Mouse (Mus musculus) midbrain, postnatal 0 days (tissue): Measurements from ENCODE around the gene Slc38a7. TPM values are rescaled to one million over a fixed set of nuclear protein-coding genes. Genes with fewer than 3 reads are reported as not detected.
A peak's percentile ranks its signal among the peaks of the same experiment; 100 is the strongest.

Experiments used
- ATAC-seq: fragments of 200-750 bp; cut with Nextera tagmentation; 2 replicates; pipeline ENCODE4 v1.8.0; 2017; ENCODE audit warnings: moderate number of reproducible peaks, mild to moderate bottlenecking, moderate TSS enrichment, moderate library complexity; ENCODE audit not compliant: low FRiP score
- DNase-seq: peaks from one replicate; pipeline ENCODE4 v3.0.0-alpha.2; 2015; ENCODE audit warnings: low spot score
- H3K27ac ChIP-seq: fragments of 300-500 bp; sonication (generic); 2 replicates; pipeline ENCODE4 v1.5.1; 2014; ENCODE audit warnings: low read depth, mild to moderate bottlenecking, low read length, mixed read lengths
- H3K27me3 ChIP-seq: fragments of 300-500 bp; sonication (generic); 2 replicates; pipeline ENCODE4 v1.6.1; 2014; ENCODE audit warnings: low read length, control low read depth, mixed read lengths; ENCODE audit not compliant: insufficient read depth
- H3K36me3 ChIP-seq: fragments of 300-500 bp; sonication (generic); 2 replicates; pipeline ENCODE4 v1.6.1; 2014; ENCODE audit warnings: low read length, control low read depth, mixed read lengths; ENCODE audit not compliant: insufficient read depth
- H3K4me1 ChIP-seq: fragments of 300-500 bp; sonication (generic); 2 replicates; pipeline ENCODE4 v1.6.1; 2014; ENCODE audit warnings: mild to moderate bottlenecking, control low read depth, antibody characterized with exemption, low read length, mixed read lengths; ENCODE audit not compliant: insufficient read depth
- H3K4me2 ChIP-seq: fragments of 300-500 bp; sonication (generic); 2 replicates; pipeline ENCODE4 v1.6.1; 2014; ENCODE audit warnings: low read depth, mild to moderate bottlenecking, low read length, mixed read lengths; ENCODE audit not compliant: poor library complexity, severe bottlenecking
- H3K4me3 ChIP-seq: fragments of 300-500 bp; sonication (generic); 2 replicates; pipeline ENCODE4 v1.5.1; 2014; ENCODE audit warnings: low read depth, mild to moderate bottlenecking, low read length, moderate library complexity
- H3K9ac ChIP-seq: fragments of 300-500 bp; sonication (generic); replicated peaks from 2 replicates; pipeline ENCODE4 v1.6.1; 2014; ENCODE audit warnings: mild to moderate bottlenecking, low read length, moderate library complexity, mixed read lengths; ENCODE audit not compliant: poor library complexity, severe bottlenecking
- H3K9me3 ChIP-seq: fragments of 300-500 bp; sonication (generic); 2 replicates; pipeline ENCODE4 v1.6.1; 2016; ENCODE audit warnings: low read length, control low read depth
- CTCF ChIP-seq: IDR thresholded peaks from 2 replicates; pipeline ENCODE4 v1.5.1; 2016; ENCODE audit warnings: antibody characterized with exemption, mild to moderate bottlenecking
- WGBS: fragments of 180-500 bp; shearing (Covaris S2); extraction: QIAGEN DNeasy Blood & Tissue Kit; methylation state at CpG from one replicate; pipeline ENCODE4 v1.1.7; 2014; 5-methylcytosine and 5-hydroxymethylcytosine counted together
- polyA plus RNA-seq: library from polyadenylated mRNA; unstranded; fragments of >200 nt; fragmentation: Nextera tagmentation; extraction: Ambion mirVana; gene quantifications from 2 replicates; pipeline ENCODE4 v1.2.1, GENCODE M21; 2015
- total RNA-seq: library from RNA; depleted of rRNA; stranded (reverse); fragments of >200 nt; gene quantifications from 2 replicates; pipeline ENCODE4 v1.2.3, GENCODE M21; 2014

Gene Slc38a7
- total and polyA plus RNA-seq, 2 experiments from 2014 or later = 23.8 to 33.4 TPM

- no peaks in the 10 kb centered on the region for H3K27me3 ChIP-seq
- ATAC-seq (peak; percentile 96), DNase-seq (peak; percentile 98)
- no peaks in the 10 kb centered on the region for H3K9me3 ChIP-seq
- under 1% methylated on average over 20 of the region's 20 CpGs for WGBS
- H3K9ac ChIP-seq = peak overlapping the region; percentile 65
- peak overlapping the region; percentile 52 for H3K4me2 ChIP-seq
- H3K36me3 ChIP-seq = no peaks in the 10 kb centered on the region
- TF ChIP-seq CTCF = no peak
- H3K27ac ChIP-seq = peak overlapping the region; percentile 93
- 0 out of 2 replicates have a peak, but pooled peaks cover 6% of the 10 kb centered on the region for H3K4me1 ChIP-seq
- peak overlapping the region; percentile 99 for H3K4me3 ChIP-seq
Observed at GRCm38 (mm10) chr8:95807861-95808260, 45.5 kb downstream of the Slc38a7 start.

- H3K4me2 ChIP-seq = peak within 1 kb of the TSS; percentile 94
- peak within 1 kb of the TSS; percentile 99 for H3K4me3 ChIP-seq
- no peaks in the 10 kb centered on the region for H3K36me3 ChIP-seq
- no peak for TF ChIP-seq CTCF
- WGBS = under 1% methylated on average over 44 of the region's 44 CpGs
- H3K4me1 ChIP-seq = 0 out of 2 replicates have a peak, but pooled peaks cover 6% of the 10 kb centered on the region
- peak within 1 kb of the TSS; percentile 98 for H3K9ac ChIP-seq
- H3K27me3 ChIP-seq = no peaks in the 10 kb centered on the region
- ATAC-seq (peak; percentile 96), DNase-seq (peak; percentile 99)
- H3K9me3 ChIP-seq = no peaks in the 10 kb centered on the region
- peak within 1 kb of the TSS; percentile 93 for H3K27ac ChIP-seq
Observed at GRCm38 (mm10) chr8:95807331-95807843, 46.0 kb downstream of the Slc38a7 start, which contains the start of gene Cnot1. TSS of gene Cnot1 (minus strand) at chr8:95807464.

GRCm38 (mm10) chr8:95806461-95807191 lies 46.7 kb downstream of the Slc38a7 start:
- ATAC-seq = no peak
- no peak for TF ChIP-seq CTCF
- Histone ChIP-seq H3K36me3 (no peaks in the 10 kb centered on the region), H3K4me3 (peak overlapping the region; percentile 99), H3K4me1 (0 out of 2 replicates have a peak, but pooled peaks cover 6% of the 10 kb centered on the region), H3K9me3 (no peaks in the 10 kb centered on the region), H3K27me3 (no peaks in the 10 kb centered on the region), H3K4me2 (peak overlapping the region; percentile 94), H3K9ac (peak overlapping the region; percentile 98), H3K27ac (peak overlapping the region; percentile 85)
- WGBS = under 1% methylated on average over 38 of the region's 69 CpGs
- peak; percentile 9 for DNase-seq

- no peak for ATAC-seq
- no peak for DNase-seq
- Histone ChIP-seq H3K4me1 (0 out of 2 replicates have a peak, but pooled peaks cover 6% of the 10 kb centered on the region), H3K27me3 (no peaks in the 10 kb centered on the region), H3K4me2 (peak overlapping the region; percentile 94), H3K9ac (peak overlapping the region; percentile 98; the same call in 1 of the 2 replicates), H3K27ac (no peak overlapping the region), H3K9me3 (no peaks in the 10 kb centered on the region), H3K4me3 (peak overlapping the region; percentile 99), H3K36me3 (0 out of 2 replicates have a peak, but pooled peaks cover 3% of the 10 kb centered on the region)
- 54% methylated on average over 2 of the region's 2 CpGs for WGBS
- no peak for TF ChIP-seq CTCF
Observed at GRCm38 (mm10) chr8:95805482-95805881, 47.9 kb downstream of the Slc38a7 start.

GRCm38 (mm10) chr8:95802231-95802630 lies 51.1 kb downstream of the Slc38a7 start:
- Histone ChIP-seq H3K27ac (no peak overlapping the region), H3K27me3 (no peaks in the 10 kb centered on the region), H3K4me2 (no peak overlapping the region), H3K36me3 (0 out of 2 replicates have a peak, but pooled peaks cover 3% of the 10 kb centered on the region), H3K4me1 (0 out of 2 replicates have a peak, but pooled peaks cover 6% of the 10 kb centered on the region), H3K4me3 (no peak overlapping the region), H3K9ac (no peak overlapping the region), H3K9me3 (no peaks in the 10 kb centered on the region)
- ATAC-seq (no peak), DNase-seq (no peak)
- WGBS = 93% methylated on average over 8 of the region's 8 CpGs
- TF ChIP-seq CTCF = no peak
